Mouse (Mus musculus) CH12.LX (cell line): Measurements from ENCODE around the gene Acrv1.

Source experiments
- CTCF ChIP-seq, 2 experiments: IDR thresholded peaks in 1 of 2; conservative IDR thresholded peaks in 1 of 2; 2 replicates each; pipeline ENCODE4 v1.5.1; 2011 to 2012; ENCODE audit warnings: low read depth in 2 of 2, low read length in 2 of 2, improper control_type of control experiment in 1 of 2, inconsistent platforms in 1 of 2, mild to moderate bottlenecking in 1 of 2, moderate library complexity in 1 of 2
- EP300 ChIP-seq: IDR thresholded peaks from 2 replicates; pipeline ENCODE4 v1.6.1; 2011; ENCODE audit warnings: low read length, improper control_type of control experiment
- HCFC1 ChIP-seq: IDR thresholded peaks from 2 replicates; pipeline ENCODE4 v1.6.1; 2012; ENCODE audit warnings: low read depth, mild to moderate bottlenecking, inconsistent platforms, low read length, improper control_type of control experiment
- JUN ChIP-seq: IDR thresholded peaks from 2 replicates; pipeline ENCODE4 v1.6.1; 2011; ENCODE audit warnings: low read depth, mild to moderate bottlenecking, low read length, improper control_type of control experiment, moderate library complexity; ENCODE audit not compliant: insufficient read depth
- MAX ChIP-seq: IDR thresholded peaks from 2 replicates; pipeline ENCODE4 v1.6.1; 2011; ENCODE audit warnings: low read length, improper control_type of control experiment
- MEF2A ChIP-seq: IDR thresholded peaks from 2 replicates; pipeline ENCODE4 v1.6.1; 2014; ENCODE audit warnings: low read depth, mild to moderate bottlenecking, inconsistent platforms, low read length, improper control_type of control experiment, borderline replicate concordance
- MYC ChIP-seq: IDR thresholded peaks from 2 replicates; pipeline ENCODE4 v1.6.1; 2011; ENCODE audit warnings: low read depth, mild to moderate bottlenecking, improper control_type of control experiment, low read length
- POLR2A ChIP-seq: IDR thresholded peaks from 2 replicates; pipeline ENCODE4 v1.6.1; 2011; ENCODE audit warnings: low read depth, mild to moderate bottlenecking, improper control_type of control experiment, low read length
- POLR2AphosphoS2 ChIP-seq: IDR thresholded peaks from 2 replicates; pipeline ENCODE4 v1.6.1; 2011; ENCODE audit warnings: low read depth, low read length, improper control_type of control experiment
- SIN3A ChIP-seq: IDR thresholded peaks from 2 replicates; pipeline ENCODE4 v1.6.1; 2012; ENCODE audit warnings: low read length, improper control_type of control experiment, inconsistent platforms
- SMC3 ChIP-seq: IDR thresholded peaks from 2 replicates; pipeline ENCODE4 v1.6.1; 2011; ENCODE audit warnings: low read depth, low read length, improper control_type of control experiment
- USF2 ChIP-seq: conservative IDR thresholded peaks from 2 replicates; pipeline ENCODE4 v1.6.1; 2011; ENCODE audit warnings: low read depth, low read length, improper control_type of control experiment

DNA sequence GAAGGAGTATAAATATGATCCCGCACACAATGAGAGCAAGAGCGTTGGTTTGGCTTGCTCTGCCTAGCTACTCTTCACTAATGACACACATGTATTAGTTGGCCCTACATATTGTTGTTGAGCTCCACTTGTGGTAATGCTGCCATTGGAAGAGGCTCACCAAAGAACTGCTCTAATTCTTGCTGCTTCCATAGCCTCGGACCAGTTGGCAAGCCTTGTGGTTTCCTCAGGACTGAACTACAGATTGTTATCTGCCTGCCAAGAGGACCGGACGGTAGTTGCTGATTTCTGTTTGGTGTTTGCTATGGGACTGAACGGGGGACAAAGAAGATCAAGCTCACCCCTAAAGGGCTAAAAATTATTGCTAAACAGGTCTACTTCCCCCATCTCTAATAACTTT is 14.3 kb downstream of the Acrv1 start:
- no peak for TF ChIP-seq POLR2A
- TF ChIP-seq SMC3 = no peak
- TF ChIP-seq MYC = no peak
- TF ChIP-seq HCFC1 = no peak
- TF ChIP-seq SIN3A = no peak
- TF ChIP-seq EP300 = no peak
- no peak for TF ChIP-seq MEF2A
- no peak for TF ChIP-seq CTCF (conservative IDR thresholded peaks at IDR 0.05 in 1 of 2, IDR thresholded peaks at IDR 0.05 in 1 of 2; ENCODE audit: low read depth in 2 of 2, low read length in 2 of 2)
- TF ChIP-seq JUN = no peak
- TF ChIP-seq POLR2AphosphoS2 = no peak
- no peak for TF ChIP-seq USF2
- TF ChIP-seq MAX = no peak
